Mouse (Mus musculus) brain, adult 10 weeks (tissue): Measurements from ENCODE around the gene Kank2. TPM values are rescaled to one million over a fixed set of nuclear protein-coding genes. Genes with fewer than 3 reads are reported as not detected.

Experiments used
- polyA plus RNA-seq: library from polyadenylated mRNA; stranded (reverse); fragments of 350-450 nt; fragmentation: Illumina TruSeq; extraction: RNeasy Lipid Tissue Mini Kit (QIAGEN cat#74804); gene quantifications from one replicate; pipeline ENCODE4 v1.2.3, GENCODE M21; 2015; ENCODE audit warnings: low read depth, low replicate concordance

Gene Kank2
- polyA plus RNA-seq: 6.3 TPM

GRCm38 (mm10) chr9:21798345-21799009, at the start of gene Kank2:
Kank2 (minus strand) TSS chr9:21798744.

GRCm38 (mm10) chr9:21835258-21835912, 36.8 kb upstream of the Kank2 start, which contains the start of gene Angptl8:
Angptl8 (plus strand) TSS chr9:21835510.

GRCm38 (mm10) chr9:21760155-21761088, 38.1 kb downstream of the Kank2 start, which contains the start of gene Spc24:
Spc24 (minus strand) TSS chr9:21760303.

GRCm38 (mm10) chr9:21723377-21724146, 75.0 kb downstream of the Kank2 start, which contains the start of gene Ldlr:
Ldlr (plus strand) TSS chr9:21723483.

Other genes starting within 250 kb of the Kank2 start
- 49.5 TPM for gene Timm29, start 206.0 kb downstream of the Kank2 start, polyA plus RNA-seq
- 24.2 TPM for gene Yipf2, start 205.9 kb downstream of the Kank2 start, polyA plus RNA-seq
- gene Smarca4, start 182.6 kb downstream of the Kank2 start, polyA plus RNA-seq: 58.5 TPM
- gene Ldlr, start 75.3 kb downstream of the Kank2 start, polyA plus RNA-seq: 12.1 TPM
- gene Spc24, start 38.4 kb downstream of the Kank2 start, polyA plus RNA-seq: 3.1 TPM
- not detected for gene Angptl8, start 36.8 kb upstream of the Kank2 start, polyA plus RNA-seq
- 14.2 TPM for gene Dock6, start 53.9 kb upstream of the Kank2 start, polyA plus RNA-seq
- gene Rab3d, start 119.4 kb upstream of the Kank2 start, polyA plus RNA-seq: 6.5 TPM
- gene Ccdc159, start 128.7 kb upstream of the Kank2 start, polyA plus RNA-seq: 17.4 TPM
- 55.2 TPM for gene Tmem205, start 128.8 kb upstream of the Kank2 start, polyA plus RNA-seq
- 109 TPM for gene Plppr2, start 138.3 kb upstream of the Kank2 start, polyA plus RNA-seq
- 17.0 TPM for gene Swsap1, start 157.0 kb upstream of the Kank2 start, polyA plus RNA-seq
- 11.1 TPM for gene Epor, start 164.8 kb upstream of the Kank2 start, polyA plus RNA-seq
- gene Rgl3, start 190.7 kb upstream of the Kank2 start, polyA plus RNA-seq: 1.7 TPM
- 5.1 TPM for gene Ccdc151, start 203.9 kb upstream of the Kank2 start, polyA plus RNA-seq
- gene Prkcsh, start 204.1 kb upstream of the Kank2 start, polyA plus RNA-seq: 85.6 TPM